Mouse (Mus musculus) forebrain, embryonic 14.5 days (tissue): ENCODE measurements around the gene Slc12a7. TPM values are rescaled to one million over a fixed set of nuclear protein-coding genes. Genes with fewer than 3 reads are reported as not detected.

Experiments
- ATAC-seq: fragments of 200-750 bp; cut with Nextera tagmentation; 2 replicates; pipeline ENCODE4 v1.8.0; 2017; ENCODE audit warnings: mild to moderate bottlenecking, moderate library complexity
- DNase-seq: peaks from one replicate; pipeline ENCODE4 v3.0.0-alpha.2; 2015; ENCODE audit warnings: low spot score
- H3K27ac ChIP-seq: fragments of 300-500 bp; sonication (generic); 2 replicates; pipeline ENCODE4 v1.5.1; 2014; ENCODE audit warnings: low read depth, mild to moderate bottlenecking, control low read depth, low read length, moderate library complexity
- H3K27me3 ChIP-seq: fragments of 300-500 bp; sonication (generic); replicated peaks from 2 replicates; pipeline ENCODE4 v1.6.1; 2014; ENCODE audit warnings: low read length, control low read depth, mixed read lengths; ENCODE audit not compliant: control insufficient read depth, insufficient read depth
- H3K36me3 ChIP-seq: fragments of 300-500 bp; sonication (generic); 2 replicates; pipeline ENCODE4 v1.6.1; 2014; ENCODE audit warnings: low read length, control low read depth; ENCODE audit not compliant: control insufficient read depth, insufficient read depth
- H3K4me1 ChIP-seq: fragments of 300-500 bp; sonication (generic); 2 replicates; pipeline ENCODE4 v1.6.1; 2014; ENCODE audit warnings: antibody characterized with exemption, low read length, control low read depth; ENCODE audit not compliant: control insufficient read depth, insufficient read depth
- H3K4me2 ChIP-seq: fragments of 300-500 bp; sonication (generic); 2 replicates; pipeline ENCODE4 v1.6.1; 2014; ENCODE audit warnings: mild to moderate bottlenecking, control low read depth, low read length
- H3K4me3 ChIP-seq: fragments of 300-500 bp; sonication (generic); 2 replicates; pipeline ENCODE4 v1.5.1; 2014; ENCODE audit warnings: low read depth, low read length, control low read depth
- H3K9ac ChIP-seq: fragments of 300-500 bp; sonication (generic); 2 replicates; pipeline ENCODE4 v1.6.1; 2014; ENCODE audit warnings: mild to moderate bottlenecking, low read length, control low read depth, moderate library complexity
- H3K9me3 ChIP-seq: fragments of 300-500 bp; sonication (generic); replicated peaks from 2 replicates; pipeline ENCODE4 v1.6.1; 2016; ENCODE audit warnings: low read length, control low read depth, mixed read lengths; ENCODE audit not compliant: control insufficient read depth
- WGBS: fragments of 180-500 bp; shearing (Covaris S2); extraction: QIAGEN DNeasy Blood & Tissue Kit; methylation state at CpG from one replicate; pipeline ENCODE4 v1.1.7; 2014; 5-methylcytosine and 5-hydroxymethylcytosine counted together
- polyA plus RNA-seq: library from polyadenylated mRNA; unstranded; fragments of >200 nt; fragmentation: Nextera tagmentation; extraction: Ambion mirVana; gene quantifications from 2 replicates; pipeline ENCODE4 v1.2.1, GENCODE M21; 2014

Gene Slc12a7
- polyA plus RNA-seq, 1 experiment from 2014 or later = 14.5 TPM

DNA sequence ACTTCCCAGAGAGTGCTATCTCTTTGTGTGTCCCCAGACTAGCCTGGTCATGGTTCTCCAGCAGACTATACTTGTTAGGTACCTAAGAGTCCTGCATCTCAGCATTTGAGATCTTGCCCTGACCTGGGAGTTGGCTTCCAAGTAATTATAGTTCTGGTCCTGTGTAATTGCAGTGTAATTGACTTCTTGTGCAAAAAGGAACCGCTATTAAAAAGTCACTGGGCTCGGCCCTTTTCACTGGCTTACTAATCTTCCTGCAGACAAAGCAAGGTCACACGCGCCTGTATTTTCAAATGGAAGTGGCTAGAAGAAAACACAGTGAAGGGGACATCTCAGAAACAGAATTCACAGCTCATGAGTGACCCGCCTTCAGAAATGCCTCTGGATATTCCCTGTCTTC is 21.1 kb upstream of the Slc12a7 start:
- H3K9me3 ChIP-seq = no peaks in the 10 kb centered on the region
- no peaks in the 10 kb centered on the region for H3K4me1 ChIP-seq
- DNase-seq (no peak), ATAC-seq (no peak)
- H3K4me2 ChIP-seq = no peak overlapping the region
- no peak overlapping the region for H3K9ac ChIP-seq
- H3K27ac ChIP-seq = no peak overlapping the region
- H3K27me3 ChIP-seq = no peaks in the 10 kb centered on the region
- H3K4me3 ChIP-seq = no peak overlapping the region
- no peaks in the 10 kb centered on the region for H3K36me3 ChIP-seq
- WGBS = 82% methylated on average over 5 of the region's 5 CpGs

DNA sequence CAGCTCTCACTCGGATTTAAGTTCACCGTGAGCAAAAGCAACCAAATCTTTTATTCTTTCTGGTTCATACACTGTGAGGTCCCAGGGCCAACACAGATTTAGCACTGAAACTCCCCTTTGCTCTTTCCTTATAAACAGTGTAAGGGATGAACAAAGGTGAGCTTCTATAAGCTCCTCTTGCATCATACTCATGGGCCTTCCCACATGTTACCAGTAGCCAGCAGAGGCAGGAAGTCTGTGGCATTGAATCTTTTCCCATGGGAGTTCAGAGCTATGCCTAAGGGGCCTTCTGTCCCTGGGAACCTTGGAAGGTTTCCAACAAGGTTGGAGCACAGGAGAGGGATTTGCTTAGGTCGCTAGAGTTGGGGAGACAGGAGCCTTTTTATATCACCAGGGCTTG is 20.7 kb upstream of the Slc12a7 start:
- H3K4me2 ChIP-seq = no peak overlapping the region
- no peak overlapping the region for H3K4me3 ChIP-seq
- WGBS = 73% methylated on average over 3 of the region's 3 CpGs
- H3K9me3 ChIP-seq = no peaks in the 10 kb centered on the region
- H3K4me1 ChIP-seq = no peaks in the 10 kb centered on the region
- ATAC-seq (no peak), DNase-seq (no peak)
- H3K9ac ChIP-seq = no peak overlapping the region
- no peaks in the 10 kb centered on the region for H3K36me3 ChIP-seq
- H3K27ac ChIP-seq = no peak overlapping the region
- H3K27me3 ChIP-seq = no peaks in the 10 kb centered on the region

DNA sequence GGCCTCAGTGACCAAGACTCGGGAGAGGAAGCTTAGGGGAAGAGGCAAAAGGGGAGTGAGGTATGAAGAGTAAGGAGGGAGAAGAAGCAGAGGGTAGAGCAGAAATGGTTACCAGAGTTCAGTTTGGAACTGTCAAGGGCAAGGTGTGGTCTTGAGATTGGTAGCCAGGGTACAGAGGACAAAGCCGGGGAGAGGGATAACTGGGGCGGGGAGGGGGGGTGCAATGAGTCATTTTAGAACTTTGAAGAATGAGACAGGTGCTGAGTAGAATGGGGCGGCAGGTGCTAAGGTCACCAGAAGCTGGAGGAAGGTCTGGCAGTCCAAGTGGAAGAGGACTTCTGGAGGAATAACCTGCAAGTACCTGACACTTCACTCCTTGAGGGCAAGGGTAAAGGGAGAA is 19.7 kb upstream of the Slc12a7 start:
- WGBS = 77% methylated on average over 4 of the region's 4 CpGs
- Histone ChIP-seq H3K9ac (no peak overlapping the region), H3K27me3 (no peaks in the 10 kb centered on the region), H3K36me3 (no peaks in the 10 kb centered on the region), H3K27ac (no peak overlapping the region), H3K9me3 (no peaks in the 10 kb centered on the region), H3K4me1 (no peaks in the 10 kb centered on the region), H3K4me3 (no peak overlapping the region), H3K4me2 (no peak overlapping the region)
- ATAC-seq = no peak
- no peak for DNase-seq

DNA sequence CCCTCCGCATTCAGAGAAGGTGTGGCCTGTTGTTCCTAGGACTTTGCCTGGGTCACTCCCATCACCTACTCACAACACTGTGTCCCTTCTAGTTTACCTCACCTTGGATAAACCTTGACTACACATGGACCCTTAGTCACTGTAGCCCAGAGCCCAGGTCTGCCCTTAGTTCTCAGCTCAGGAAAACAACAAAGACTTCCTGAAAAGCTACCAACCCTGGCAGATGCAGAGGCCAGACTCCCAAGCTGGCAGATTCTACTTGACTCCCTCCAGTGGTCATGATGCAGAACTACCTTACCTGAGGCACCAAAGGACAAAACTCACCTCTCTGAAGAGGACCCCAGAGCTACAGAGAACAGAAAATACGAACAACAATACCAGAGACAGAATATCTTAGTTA is 18.9 kb upstream of the Slc12a7 start:
- no peak overlapping the region for H3K4me3 ChIP-seq
- no peaks in the 10 kb centered on the region for H3K27me3 ChIP-seq
- H3K4me2 ChIP-seq = no peak overlapping the region
- no peaks in the 10 kb centered on the region for H3K9me3 ChIP-seq
- no peak overlapping the region for H3K27ac ChIP-seq
- no peaks in the 10 kb centered on the region for H3K4me1 ChIP-seq
- peak; percentile 17 for DNase-seq
- H3K36me3 ChIP-seq = no peaks in the 10 kb centered on the region
- ATAC-seq = no peak
- no peak overlapping the region for H3K9ac ChIP-seq
- 58% methylated on average over 2 of the region's 2 CpGs for WGBS

DNA sequence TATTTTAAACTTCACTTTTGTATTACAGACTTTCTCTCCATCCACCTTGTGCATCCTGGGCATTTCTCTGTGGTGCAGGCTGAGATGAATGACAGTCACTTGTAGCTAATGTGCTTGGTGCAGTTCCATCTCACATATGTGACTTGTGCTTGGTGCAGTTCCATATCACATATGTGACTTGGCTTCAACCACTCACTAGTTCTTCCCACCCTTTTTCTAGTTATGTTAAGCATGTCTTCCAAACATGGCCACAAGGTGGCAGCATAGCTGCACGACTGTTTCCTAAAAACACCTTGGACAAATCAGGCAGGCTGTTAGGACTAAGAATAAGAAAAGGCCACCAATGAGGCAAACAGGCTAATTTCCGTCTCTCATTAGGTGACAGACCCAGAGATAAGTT is 14.7 kb upstream of the Slc12a7 start:
- ATAC-seq = peak; percentile 86
- Histone ChIP-seq H3K36me3 (no peaks in the 10 kb centered on the region), H3K4me3 (no peak overlapping the region), H3K4me1 (no peaks in the 10 kb centered on the region), H3K4me2 (no peak overlapping the region), H3K9ac (no peak overlapping the region), H3K27ac (no peak overlapping the region), H3K27me3 (no peaks in the 10 kb centered on the region), H3K9me3 (no peaks in the 10 kb centered on the region)
- 0% methylated on average over 2 of the region's 2 CpGs for WGBS
- DNase-seq = peak; percentile 94

- WGBS = 86% methylated on average over 4 of the region's 4 CpGs
Measured at GRCm38 (mm10) chr13:73720241-73720640, 12.7 kb upstream of the Slc12a7 start.

DNA sequence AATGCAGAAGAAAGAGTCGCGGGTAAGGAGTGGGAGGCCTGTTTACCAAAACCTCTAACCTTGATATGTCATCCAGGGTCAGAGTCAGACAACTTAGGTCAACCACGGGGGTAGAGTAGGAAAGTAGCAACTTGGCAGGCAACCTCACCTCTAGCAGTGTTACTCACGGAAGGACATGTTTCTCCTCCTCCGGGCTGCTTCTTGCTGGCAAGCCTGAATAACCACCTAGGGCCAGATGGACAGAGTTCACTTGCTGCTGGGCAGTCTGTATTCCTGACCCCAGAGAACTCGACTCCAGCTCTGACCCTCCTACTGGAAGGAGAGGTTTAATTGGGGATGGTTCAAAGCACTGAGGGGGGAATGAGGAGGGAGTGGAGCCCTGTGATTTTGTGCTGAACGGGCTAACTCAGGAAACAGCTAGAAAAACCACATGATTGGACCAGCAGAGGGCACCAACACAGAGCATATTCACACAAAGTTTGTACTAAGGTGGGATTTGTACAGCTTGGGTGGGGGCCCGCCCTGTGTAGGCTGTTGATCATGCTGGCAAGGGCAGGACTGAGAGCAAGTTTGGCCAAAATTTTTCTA is 9.7 kb upstream of the Slc12a7 start:
- peak; percentile 33 for DNase-seq
- Histone ChIP-seq H3K9me3 (no peaks in the 10 kb centered on the region), H3K4me1 (no peaks in the 10 kb centered on the region), H3K27ac (no peak overlapping the region), H3K27me3 (no peaks in the 10 kb centered on the region), H3K4me3 (no peak overlapping the region), H3K36me3 (no peaks in the 10 kb centered on the region), H3K4me2 (no peak overlapping the region), H3K9ac (no peak overlapping the region)
- 43% methylated on average over 8 of the region's 8 CpGs for WGBS
- ATAC-seq = peak; percentile 40; the same call in 1 of the 2 replicates

More at GRCm38 (mm10) chr13:73720241-73720640, 12.7 kb upstream of the Slc12a7 start:
- Histone ChIP-seq H3K36me3 (no peaks in the 10 kb centered on the region), H3K9ac (no peak overlapping the region), H3K27me3 (no peaks in the 10 kb centered on the region), H3K4me1 (no peaks in the 10 kb centered on the region), H3K4me2 (no peak overlapping the region), H3K4me3 (no peak overlapping the region), H3K9me3 (no peaks in the 10 kb centered on the region), H3K27ac (no peak overlapping the region)
- DNase-seq = no peak
- no peak for ATAC-seq

- WGBS = 89% methylated on average over 5 of the region's 5 CpGs
- no peaks in the 10 kb centered on the region for H3K9me3 ChIP-seq
- no peaks in the 10 kb centered on the region for H3K4me1 ChIP-seq
- no peaks in the 10 kb centered on the region for H3K27me3 ChIP-seq
- H3K36me3 ChIP-seq = no peaks in the 10 kb centered on the region
- no peak for ATAC-seq
- H3K4me3 ChIP-seq = no peak overlapping the region
- no peak for DNase-seq
- H3K27ac ChIP-seq = no peak overlapping the region
- no peak overlapping the region for H3K9ac ChIP-seq
- no peak overlapping the region for H3K4me2 ChIP-seq
Measured at GRCm38 (mm10) chr13:73725315-73725714, 7.6 kb upstream of the Slc12a7 start.

DNA sequence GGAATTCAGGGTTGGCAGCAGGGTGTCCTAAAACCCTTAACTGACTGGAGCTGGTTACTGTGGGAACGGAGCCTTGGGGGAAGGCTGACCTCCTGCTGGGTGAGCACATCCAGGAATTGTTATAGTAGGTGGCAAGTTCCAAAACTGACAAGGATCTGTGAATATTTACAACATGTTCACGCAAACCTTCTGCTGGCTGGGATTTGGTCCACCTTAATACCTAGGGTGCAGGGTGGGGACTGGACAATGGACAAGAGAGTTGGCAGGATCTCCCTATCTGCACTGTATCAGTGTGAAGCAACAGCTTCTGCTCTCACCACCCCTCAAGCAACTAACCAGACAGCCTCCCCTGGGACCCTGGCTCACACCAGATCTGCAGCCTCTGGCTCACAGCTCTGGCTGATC is 5.3 kb upstream of the Slc12a7 start:
- H3K9me3 ChIP-seq = no peaks in the 10 kb centered on the region
- no peak for DNase-seq
- H3K4me2 ChIP-seq = no peak overlapping the region
- H3K4me3 ChIP-seq = no peak overlapping the region
- H3K27me3 ChIP-seq = no peaks in the 10 kb centered on the region
- H3K4me1 ChIP-seq = 0 out of 2 replicates have a peak, but pooled peaks cover 3% of the 10 kb centered on the region
- H3K27ac ChIP-seq = no peak overlapping the region
- H3K9ac ChIP-seq = no peak overlapping the region
- whole genome bisulfite sequencing = 11% methylated on average over 2 of the region's 2 CpGs
- no peak for ATAC-seq
- H3K36me3 ChIP-seq = no peaks in the 10 kb centered on the region
